Mouse (Mus musculus) hindbrain, embryonic 12.5 days (tissue): ENCODE data around the gene Agps. TPM values are rescaled to one million over a fixed set of nuclear protein-coding genes. Genes with fewer than 3 reads are reported as not detected.

Experiments
- ATAC-seq: fragments of 200-750 bp; cut with Nextera tagmentation; 2 replicates; pipeline ENCODE4 v1.8.0; 2017; ENCODE audit warnings: moderate TSS enrichment; ENCODE audit not compliant: low FRiP score
- H3K27ac ChIP-seq: fragments of 300-500 bp; sonication (generic); 2 replicates; pipeline ENCODE4 v1.5.1; 2016; ENCODE audit warnings: mild to moderate bottlenecking
- H3K27me3 ChIP-seq: fragments of 300-500 bp; sonication (generic); 2 replicates; pipeline ENCODE4 v1.6.1; 2016; ENCODE audit warnings: mild to moderate bottlenecking
- H3K36me3 ChIP-seq: fragments of 300-500 bp; sonication (generic); 2 replicates; pipeline ENCODE4 v1.6.1; 2016; ENCODE audit warnings: mild to moderate bottlenecking
- H3K4me1 ChIP-seq: fragments of 300-500 bp; sonication (generic); 2 replicates; pipeline ENCODE4 v1.6.1; 2016
- H3K4me2 ChIP-seq: fragments of 300-500 bp; sonication (generic); replicated peaks from 2 replicates; pipeline ENCODE4 v1.6.1; 2016; ENCODE audit warnings: mild to moderate bottlenecking
- H3K4me3 ChIP-seq: fragments of 300-500 bp; sonication (generic); 2 replicates; pipeline ENCODE4 v1.5.1; 2016; ENCODE audit warnings: mild to moderate bottlenecking
- H3K9ac ChIP-seq: fragments of 300-500 bp; sonication (generic); 2 replicates; pipeline ENCODE4 v1.6.1; 2016; ENCODE audit warnings: mild to moderate bottlenecking, moderate library complexity
- H3K9me3 ChIP-seq: fragments of 300-500 bp; sonication (generic); replicated peaks from 2 replicates; pipeline ENCODE4 v1.6.1; 2016; ENCODE audit warnings: mild to moderate bottlenecking
- WGBS: fragments of 180-500 bp; shearing (Covaris S2); methylation state at CpG from one replicate; pipeline ENCODE4 v1.1.7; 2016; 5-methylcytosine and 5-hydroxymethylcytosine counted together
- polyA plus RNA-seq: library from polyadenylated mRNA; unstranded; fragments of >200 nt; fragmentation: Nextera tagmentation; extraction: Ambion mirVana; gene quantifications from 2 replicates; pipeline ENCODE4 v1.2.1, GENCODE M21; 2016

The Agps gene
- polyA plus RNA-seq, 1 experiment from 2014 or later: 49.7 TPM

DNA sequence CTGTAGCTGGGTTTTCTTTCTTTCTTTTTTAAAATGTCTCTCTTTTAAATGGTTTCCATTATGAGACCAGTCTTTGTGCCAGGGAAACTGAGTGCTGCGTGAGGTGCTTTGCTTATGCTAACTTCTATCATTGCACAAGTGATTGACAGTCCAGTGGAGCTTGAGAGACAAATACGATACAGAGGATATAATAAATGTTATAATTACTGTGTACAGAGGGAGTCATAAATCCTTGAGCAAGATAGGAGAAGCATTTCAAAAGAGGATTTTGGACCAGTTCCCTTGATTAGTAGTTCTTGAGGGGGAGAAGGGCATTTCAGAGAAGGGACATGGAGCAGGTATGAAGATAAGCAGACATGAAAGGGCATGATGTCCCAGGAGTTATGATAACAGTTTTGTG is 10.3 kb downstream of the Agps start:
- 92% methylated on average over 2 of the region's 2 CpGs for WGBS
- H3K36me3 ChIP-seq: no peaks in the 10 kb centered on the region
- no peak overlapping the region for H3K9ac ChIP-seq
- no peaks in the 10 kb centered on the region for H3K9me3 ChIP-seq
- no peak for ATAC-seq
- H3K4me1 ChIP-seq: 0 out of 2 replicates have a peak, but pooled peaks cover 2% of the 10 kb centered on the region
- no peak overlapping the region for H3K27ac ChIP-seq
- no peaks in the 10 kb centered on the region for H3K27me3 ChIP-seq
- no peak overlapping the region for H3K4me3 ChIP-seq
- no peak overlapping the region for H3K4me2 ChIP-seq

DNA sequence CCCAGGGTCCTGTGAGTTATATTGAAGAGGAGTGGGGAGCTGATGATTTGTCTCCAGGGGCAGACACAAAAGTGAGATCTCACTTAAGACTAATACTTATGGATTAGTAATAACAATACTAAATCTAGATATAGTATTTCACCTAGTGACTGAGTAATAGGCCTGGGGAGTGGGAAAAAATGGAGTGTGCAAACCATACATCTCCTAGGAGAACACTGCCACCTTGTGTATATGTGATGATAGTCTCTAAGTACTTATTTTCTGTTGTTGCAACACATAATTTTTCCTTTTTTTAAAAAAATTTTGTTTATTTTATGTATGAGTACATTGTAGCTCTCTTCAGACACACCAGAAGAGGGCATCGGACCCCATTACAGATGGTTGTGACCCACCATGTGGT is 15.7 kb downstream of the Agps start:
- Histone ChIP-seq H3K27me3 (no peaks in the 10 kb centered on the region), H3K9ac (no peak overlapping the region), H3K27ac (no peak overlapping the region), H3K4me1 (0 out of 2 replicates have a peak, but pooled peaks cover 2% of the 10 kb centered on the region), H3K4me2 (no peak overlapping the region), H3K9me3 (no peaks in the 10 kb centered on the region), H3K4me3 (no peak overlapping the region), H3K36me3 (no peaks in the 10 kb centered on the region)
- 100% methylated on average over 1 of the region's 1 CpGs for WGBS
- no peak for ATAC-seq

DNA sequence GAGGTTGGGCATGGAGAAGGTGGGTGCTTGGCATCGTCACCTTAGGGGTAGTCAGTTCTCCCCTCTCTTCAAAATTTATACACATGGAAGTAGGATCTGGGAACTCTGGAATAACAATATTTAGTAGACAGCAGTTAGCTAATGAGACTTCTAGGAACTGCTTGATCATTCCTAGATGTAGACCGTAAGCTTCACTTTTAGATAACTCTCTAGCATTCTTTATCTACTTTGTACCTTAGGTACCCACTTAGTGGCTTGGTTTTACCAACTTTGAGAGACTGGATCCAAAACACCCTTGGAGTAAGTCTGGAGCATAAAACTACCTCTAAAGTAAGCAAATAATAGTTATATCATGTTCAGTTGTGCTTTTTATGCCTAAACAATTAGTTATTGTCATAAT is 20.5 kb downstream of the Agps start:
- no peaks in the 10 kb centered on the region for H3K4me1 ChIP-seq
- whole genome bisulfite sequencing: 97% methylated on average over 2 of the region's 2 CpGs
- no peak overlapping the region for H3K4me3 ChIP-seq
- no peaks in the 10 kb centered on the region for H3K9me3 ChIP-seq
- H3K27ac ChIP-seq: no peak overlapping the region
- no peaks in the 10 kb centered on the region for H3K36me3 ChIP-seq
- no peak for ATAC-seq
- H3K9ac ChIP-seq: no peak overlapping the region
- H3K27me3 ChIP-seq: no peaks in the 10 kb centered on the region
- H3K4me2 ChIP-seq: no peak overlapping the region

DNA sequence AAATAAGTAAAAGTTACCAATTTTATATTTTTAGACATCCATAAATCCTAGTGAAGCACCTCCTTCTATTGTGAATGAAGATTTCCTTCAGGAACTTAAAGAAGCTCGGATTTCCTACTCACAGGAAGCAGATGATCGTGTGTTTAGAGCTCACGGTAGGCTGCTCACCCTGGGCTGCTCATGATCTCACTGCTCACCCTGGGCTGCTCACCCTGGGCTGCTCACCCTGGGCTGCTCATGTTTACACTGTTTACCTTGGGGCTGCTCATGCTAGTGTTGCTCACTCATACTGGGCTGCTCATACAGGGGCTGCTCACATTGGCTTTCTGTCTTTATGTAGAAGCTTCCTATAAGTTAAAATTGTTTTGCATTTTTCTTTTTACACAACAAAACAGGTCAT is 22.2 kb downstream of the Agps start:
- H3K36me3 ChIP-seq: peaks cover 7% of the 10 kb centered on the region; the same call in 1 of the 2 replicates
- no peaks in the 10 kb centered on the region for H3K27me3 ChIP-seq
- H3K27ac ChIP-seq: no peak overlapping the region
- no peak overlapping the region for H3K4me3 ChIP-seq
- no peaks in the 10 kb centered on the region for H3K4me1 ChIP-seq
- no peak overlapping the region for H3K9ac ChIP-seq
- H3K9me3 ChIP-seq: no peaks in the 10 kb centered on the region
- 60% methylated on average over 3 of the region's 3 CpGs for WGBS
- no peak overlapping the region for H3K4me2 ChIP-seq
- no peak for ATAC-seq

DNA sequence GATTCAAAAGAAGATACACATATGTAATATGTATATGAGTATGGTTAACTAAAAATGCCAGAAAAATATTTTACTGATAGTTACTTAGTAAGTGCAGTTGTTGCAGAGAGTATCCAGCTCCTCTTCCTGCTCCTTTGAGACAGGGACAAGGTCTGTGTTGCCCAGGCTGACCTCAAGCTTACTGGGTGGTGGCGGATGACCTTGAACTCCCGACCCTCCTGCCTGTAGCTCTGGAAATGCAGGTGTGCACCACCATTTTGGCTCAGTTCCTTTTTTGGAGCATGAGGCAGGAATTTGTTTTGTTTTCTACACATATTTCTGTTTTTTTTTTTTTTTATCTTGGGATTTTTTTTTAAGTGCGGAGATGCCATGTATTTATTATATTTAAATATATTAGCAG is 29.1 kb downstream of the Agps start:
- H3K27me3 ChIP-seq: no peaks in the 10 kb centered on the region
- no peak overlapping the region for H3K27ac ChIP-seq
- WGBS: 96% methylated on average over 3 of the region's 3 CpGs
- H3K9ac ChIP-seq: no peak overlapping the region
- no peaks in the 10 kb centered on the region for H3K9me3 ChIP-seq
- ATAC-seq: no peak
- no peak overlapping the region for H3K4me3 ChIP-seq
- peaks cover 16% of the 10 kb centered on the region; the same call in 1 of the 2 replicates for H3K36me3 ChIP-seq
- H3K4me1 ChIP-seq: no peaks in the 10 kb centered on the region
- no peak overlapping the region for H3K4me2 ChIP-seq

DNA sequence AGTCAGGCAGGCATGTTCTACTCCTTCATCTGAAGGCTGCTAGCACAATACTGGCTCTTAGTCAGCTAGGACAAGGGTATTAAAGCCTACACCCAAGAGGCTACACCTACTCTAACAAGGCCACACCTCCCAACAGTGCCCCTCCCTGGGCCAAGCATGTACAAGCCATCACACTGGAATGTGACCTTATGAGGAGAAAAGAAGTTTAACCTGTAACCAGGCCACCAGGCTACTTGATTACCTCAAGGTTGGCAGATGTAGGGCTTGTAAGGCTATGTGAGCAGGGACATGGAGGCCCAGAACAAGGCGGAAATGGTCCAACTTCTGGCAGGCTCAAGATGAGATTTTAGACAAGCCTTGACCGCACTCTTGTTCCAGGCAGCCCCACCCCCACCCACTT is 37.6 kb downstream of the Agps start:
- 93% methylated on average over 2 of the region's 2 CpGs for WGBS
- ATAC-seq: no peak
- no peak overlapping the region for H3K4me2 ChIP-seq
- H3K27me3 ChIP-seq: no peaks in the 10 kb centered on the region
- no peaks in the 10 kb centered on the region for H3K9me3 ChIP-seq
- peaks cover 8% of the 10 kb centered on the region; the same call in 1 of the 2 replicates for H3K36me3 ChIP-seq
- H3K4me1 ChIP-seq: no peaks in the 10 kb centered on the region
- H3K9ac ChIP-seq: no peak overlapping the region
- no peak overlapping the region for H3K27ac ChIP-seq
- no peak overlapping the region for H3K4me3 ChIP-seq

DNA sequence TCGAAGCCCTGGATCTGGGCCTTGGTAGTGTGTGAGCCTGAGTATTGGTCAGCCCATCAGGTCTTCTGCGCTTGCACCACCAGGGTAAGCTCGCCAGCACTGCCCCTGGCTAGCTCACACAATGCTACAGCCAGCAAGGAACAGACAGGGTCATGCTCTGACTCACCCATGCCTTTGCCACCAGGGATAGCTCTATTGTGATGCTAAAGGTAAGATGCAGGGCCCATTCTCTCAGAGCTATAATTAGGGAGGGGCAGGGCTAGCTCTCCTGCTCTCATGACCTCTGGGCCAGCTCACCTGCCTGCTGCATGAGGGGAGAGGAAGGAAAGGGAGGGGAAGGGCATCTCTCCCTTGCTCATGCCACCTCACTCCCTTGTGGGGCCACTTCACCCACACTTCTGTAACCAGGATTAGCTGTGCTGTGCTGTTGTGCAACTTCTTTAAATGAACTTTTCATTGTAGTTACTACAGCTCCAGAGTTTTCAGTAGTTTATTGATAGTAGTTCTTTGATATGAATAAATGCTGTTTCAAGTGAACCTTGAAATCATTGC is 42.1 kb downstream of the Agps start:
- H3K4me3 ChIP-seq: no peak overlapping the region
- H3K27ac ChIP-seq: no peak overlapping the region
- no peak overlapping the region for H3K4me2 ChIP-seq
- ATAC-seq: no peak
- no peaks in the 10 kb centered on the region for H3K9me3 ChIP-seq
- H3K36me3 ChIP-seq: peaks cover 10% of the 10 kb centered on the region; the same call in 1 of the 2 replicates
- H3K27me3 ChIP-seq: no peaks in the 10 kb centered on the region
- no peak overlapping the region for H3K9ac ChIP-seq
- WGBS: 53% methylated on average over 3 of the region's 3 CpGs
- no peaks in the 10 kb centered on the region for H3K4me1 ChIP-seq

DNA sequence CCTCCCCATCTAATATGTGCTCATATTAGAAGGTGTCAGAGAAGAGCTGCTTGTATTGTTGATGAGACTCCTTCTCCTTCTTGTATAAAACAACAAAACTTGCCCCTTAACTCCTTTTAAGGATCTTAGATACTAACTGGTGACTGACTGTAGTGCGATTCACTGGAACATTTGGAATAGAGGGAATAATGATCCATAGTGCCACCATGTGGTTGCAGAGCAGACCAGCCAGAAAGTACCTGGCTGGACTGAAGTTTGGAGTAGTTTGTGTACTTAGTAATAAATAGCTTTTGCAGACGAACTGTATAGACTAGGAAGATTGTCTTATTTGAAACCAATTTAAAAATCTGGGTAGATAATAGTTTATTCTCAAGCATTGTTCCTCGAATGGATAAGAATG is 47.8 kb downstream of the Agps start:
- H3K9me3 ChIP-seq: no peaks in the 10 kb centered on the region
- H3K4me3 ChIP-seq: no peak overlapping the region
- H3K4me1 ChIP-seq: no peaks in the 10 kb centered on the region
- peaks cover 7% of the 10 kb centered on the region; the same call in 1 of the 2 replicates for H3K36me3 ChIP-seq
- no peak overlapping the region for H3K9ac ChIP-seq
- 46% methylated on average over 3 of the region's 3 CpGs for WGBS
- H3K4me2 ChIP-seq: no peak overlapping the region
- no peaks in the 10 kb centered on the region for H3K27me3 ChIP-seq
- no peak for ATAC-seq
- no peak overlapping the region for H3K27ac ChIP-seq

DNA sequence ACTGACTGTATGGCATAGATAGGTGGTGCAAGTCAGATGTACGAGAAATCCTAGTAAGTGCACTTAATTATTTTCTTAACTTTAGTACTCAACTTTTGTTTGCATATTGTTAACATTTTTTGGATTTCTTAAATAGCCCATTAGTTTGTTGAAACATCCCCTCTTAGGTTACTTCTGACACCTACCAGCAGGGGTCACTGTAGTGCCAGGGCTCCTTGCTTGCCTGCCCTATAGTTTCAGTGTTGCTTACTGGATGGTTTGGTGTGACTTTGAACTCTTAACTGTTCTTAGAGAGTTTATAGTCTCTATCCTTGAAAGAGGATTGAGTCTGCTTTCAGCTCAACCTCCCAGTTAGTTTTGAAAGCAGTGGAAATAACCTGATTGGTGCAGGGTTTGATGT is 51.6 kb downstream of the Agps start:
- Histone ChIP-seq H3K4me3 (no peak overlapping the region), H3K36me3 (peaks cover 7% of the 10 kb centered on the region), H3K4me1 (no peaks in the 10 kb centered on the region), H3K27me3 (no peaks in the 10 kb centered on the region), H3K9me3 (no peaks in the 10 kb centered on the region), H3K4me2 (no peak overlapping the region), H3K9ac (no peak overlapping the region), H3K27ac (no peak overlapping the region)
- no peak for ATAC-seq
- 61% methylated on average over 1 of the region's 1 CpGs for WGBS

DNA sequence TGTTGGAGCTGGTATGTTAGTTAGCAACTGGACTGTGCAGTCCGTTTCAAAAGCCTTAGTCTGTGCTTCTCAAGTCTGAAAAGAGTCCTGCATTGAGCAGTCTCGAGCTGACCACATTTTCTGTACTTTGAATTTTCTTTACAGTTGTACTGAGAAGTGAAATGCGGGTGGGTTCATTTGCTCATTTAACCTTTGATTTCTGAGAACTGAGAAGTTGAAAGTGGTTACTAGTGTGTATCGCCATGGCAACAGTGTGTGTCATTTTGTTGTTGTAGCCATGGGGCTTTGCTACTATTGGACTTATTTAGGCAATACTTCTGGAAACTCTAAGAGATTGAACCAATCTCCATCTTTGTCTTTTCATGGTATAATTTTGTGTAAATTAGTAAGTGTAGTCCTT is 60.0 kb downstream of the Agps start:
- Histone ChIP-seq H3K4me2 (no peak overlapping the region), H3K4me3 (no peak overlapping the region), H3K4me1 (no peaks in the 10 kb centered on the region), H3K36me3 (peaks cover 7% of the 10 kb centered on the region), H3K9ac (no peak overlapping the region), H3K27me3 (no peaks in the 10 kb centered on the region), H3K9me3 (no peaks in the 10 kb centered on the region), H3K27ac (no peak overlapping the region)
- WGBS: 58% methylated on average over 4 of the region's 4 CpGs
- ATAC-seq: no peak

DNA sequence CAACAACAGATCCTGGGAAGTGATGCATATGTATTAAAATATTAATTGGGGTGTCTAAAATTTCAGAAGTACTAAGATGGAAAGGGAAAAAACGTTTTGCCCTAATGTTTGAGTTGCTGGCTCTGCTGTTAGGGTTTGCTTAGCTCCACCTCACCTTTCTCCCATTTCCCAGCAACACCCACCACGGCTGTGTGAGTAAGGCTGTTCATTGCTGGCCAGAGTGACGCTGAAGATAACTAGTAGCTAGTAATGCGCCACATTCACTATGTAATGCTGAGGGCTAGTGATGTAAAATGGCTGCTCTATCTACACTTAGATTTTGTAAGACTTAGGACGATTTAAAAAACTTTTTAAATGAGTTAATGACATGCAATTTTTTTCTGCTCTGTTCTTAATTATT is 63.7 kb downstream of the Agps start:
- Histone ChIP-seq H3K36me3 (peaks cover 8% of the 10 kb centered on the region; the same call in 1 of the 2 replicates), H3K4me1 (no peaks in the 10 kb centered on the region), H3K4me3 (no peak overlapping the region), H3K27me3 (no peaks in the 10 kb centered on the region), H3K4me2 (no peak overlapping the region), H3K9me3 (no peaks in the 10 kb centered on the region; the same call in 1 of the 2 replicates), H3K27ac (no peak overlapping the region), H3K9ac (no peak overlapping the region)
- 91% methylated on average over 5 of the region's 5 CpGs for WGBS
- ATAC-seq: no peak

DNA sequence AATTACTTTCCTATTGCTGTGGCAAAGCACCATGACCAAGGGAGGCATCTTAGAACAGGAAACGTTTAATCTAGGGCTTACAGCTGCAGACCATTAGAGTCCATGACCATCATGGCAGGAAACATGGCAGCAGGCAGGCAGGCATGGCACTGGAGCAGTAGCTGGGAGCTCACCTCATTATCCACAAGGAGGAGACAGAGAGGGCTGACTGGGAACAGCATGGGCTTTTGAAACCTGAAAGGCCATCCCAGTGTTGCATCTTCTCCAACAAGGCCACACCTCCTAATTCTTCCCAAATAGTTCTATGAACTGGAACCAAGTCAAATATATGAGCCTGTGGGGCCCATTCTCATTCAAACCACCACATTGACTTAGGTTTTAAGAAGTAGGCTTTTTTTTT is 68.3 kb downstream of the Agps start:
- H3K4me3 ChIP-seq: no peak overlapping the region
- 89% methylated on average over 1 of the region's 1 CpGs for WGBS
- H3K4me1 ChIP-seq: no peaks in the 10 kb centered on the region
- no peaks in the 10 kb centered on the region; the same call in 1 of the 2 replicates for H3K9me3 ChIP-seq
- peaks cover 18% of the 10 kb centered on the region; the same call in 1 of the 2 replicates for H3K36me3 ChIP-seq
- no peak overlapping the region for H3K4me2 ChIP-seq
- H3K27ac ChIP-seq: no peak overlapping the region
- no peaks in the 10 kb centered on the region for H3K27me3 ChIP-seq
- H3K9ac ChIP-seq: no peak overlapping the region
- no peak for ATAC-seq

DNA sequence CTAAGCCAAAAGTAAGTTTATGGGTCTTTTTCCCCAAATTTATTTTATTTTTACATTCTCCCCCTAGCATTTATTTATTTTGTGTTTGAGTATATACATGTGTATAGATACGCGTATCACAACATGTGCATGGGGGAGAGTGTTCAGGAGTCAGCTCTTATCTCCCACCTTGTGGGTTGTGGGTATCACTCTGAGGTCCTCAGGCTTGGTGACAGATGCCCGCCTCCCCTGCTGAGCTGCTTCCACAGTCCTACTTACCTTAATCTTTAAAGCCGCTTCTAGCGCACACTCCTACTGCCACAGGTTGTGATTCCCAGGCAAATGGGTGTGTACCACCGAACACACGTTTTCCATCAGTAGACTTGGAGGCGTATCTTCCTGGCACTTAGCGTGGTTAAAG is 69.9 kb downstream of the Agps start:
- Histone ChIP-seq H3K27me3 (no peaks in the 10 kb centered on the region), H3K9ac (no peak overlapping the region), H3K4me2 (no peak overlapping the region), H3K9me3 (no peaks in the 10 kb centered on the region; the same call in 1 of the 2 replicates), H3K27ac (no peak overlapping the region), H3K36me3 (peaks cover 19% of the 10 kb centered on the region; the same call in 1 of the 2 replicates), H3K4me1 (no peaks in the 10 kb centered on the region), H3K4me3 (no peak overlapping the region)
- ATAC-seq: no peak
- WGBS: 89% methylated on average over 9 of the region's 9 CpGs
